Mouse (Mus musculus): Measurements from ENCODE around the gene Scamp1. TPM values are rescaled to one million over a fixed set of nuclear protein-coding genes. Genes with fewer than 3 reads are reported as not detected.

Scamp1 gene
- polyA plus RNA-seq, 1 experiment from 2014 or later, result 28.8 TPM

- DNase-seq, result no peak
Observed at GRCm38 (mm10) chr13:94208892-94209291, 76.8 kb downstream of the Scamp1 start.

GRCm38 (mm10) chr13:94207973-94208372 lies 77.7 kb downstream of the Scamp1 start:
- Histone ChIP-seq H3K27ac (ENCODE audit: low read depth) (no peak overlapping the region), H3K36me3 (ENCODE audit: insufficient read depth) (peaks cover 7% of the 10 kb centered on the region; the same call in 1 of the 2 replicates), H3K4me3 (ENCODE audit: low read depth, low read length) (no peak overlapping the region), H3K27me3 (ENCODE audit: insufficient read depth, low read length) (no peaks in the 10 kb centered on the region), H3K4me2 (no peak overlapping the region), H3K4me1 (ENCODE audit: insufficient read depth) (peaks cover 3% of the 10 kb centered on the region; the same call in 1 of the 2 replicates), H3K9ac (no peak overlapping the region), H3K9me3 (ENCODE audit: low read depth, low read length) (no peaks in the 10 kb centered on the region)
- no peak for TF ChIP-seq CTCF (IDR thresholded peaks at IDR 0.05; ENCODE audit: low read depth)
- 92% methylated on average over 16 of the region's 16 CpGs for WGBS
- ATAC-seq (ENCODE audit: insufficient read depth) (no peak), DNase-seq (no peak)

More at GRCm38 (mm10) chr13:94208892-94209291, 76.8 kb downstream of the Scamp1 start:
- ATAC-seq (ENCODE audit: insufficient read depth), result no peak
- Histone ChIP-seq H3K27ac (ENCODE audit: low read depth) (no peak overlapping the region), H3K36me3 (ENCODE audit: insufficient read depth) (peaks cover 7% of the 10 kb centered on the region; the same call in 1 of the 2 replicates), H3K9me3 (ENCODE audit: low read depth, low read length) (no peaks in the 10 kb centered on the region), H3K4me2 (no peak overlapping the region), H3K9ac (no peak overlapping the region), H3K4me3 (ENCODE audit: low read depth, low read length) (no peak overlapping the region), H3K4me1 (ENCODE audit: insufficient read depth) (peaks cover 3% of the 10 kb centered on the region; the same call in 1 of the 2 replicates), H3K27me3 (ENCODE audit: insufficient read depth, low read length) (no peaks in the 10 kb centered on the region)
- TF ChIP-seq CTCF (IDR thresholded peaks at IDR 0.05; ENCODE audit: low read depth), result peak; percentile 57

DNA sequence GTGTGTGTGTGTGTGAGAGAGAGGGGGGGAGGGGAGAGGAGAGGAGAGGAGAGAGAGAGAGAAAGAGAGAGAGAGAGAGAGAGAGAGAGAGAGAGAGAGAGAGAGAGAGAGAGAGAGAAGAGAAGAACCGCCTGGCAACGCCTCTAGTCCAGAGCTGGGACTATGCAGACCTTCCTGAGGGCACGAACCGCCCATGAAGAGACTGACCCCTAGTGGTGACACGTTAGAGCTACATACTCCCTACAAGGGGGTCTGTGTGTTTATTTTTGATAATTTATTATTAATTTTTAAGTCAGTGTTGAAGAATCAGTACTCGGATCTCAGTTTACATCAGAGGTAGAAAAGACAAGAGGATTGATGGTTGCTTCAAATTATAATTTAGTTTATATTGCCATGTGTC lies 80.4 kb downstream of the Scamp1 start:
- no peak overlapping the region for H3K9ac ChIP-seq
- H3K27ac ChIP-seq (ENCODE audit: low read depth), result no peak overlapping the region
- H3K4me1 ChIP-seq (ENCODE audit: insufficient read depth), result no peaks in the 10 kb centered on the region; the same call in 1 of the 2 replicates
- WGBS, result 6% methylated on average over 6 of the region's 6 CpGs
- no peak overlapping the region for H3K4me3 ChIP-seq (ENCODE audit: low read depth, low read length)
- H3K4me2 ChIP-seq, result no peak overlapping the region
- H3K27me3 ChIP-seq (ENCODE audit: insufficient read depth, low read length), result no peaks in the 10 kb centered on the region
- peaks cover 7% of the 10 kb centered on the region; the same call in 1 of the 2 replicates for H3K36me3 ChIP-seq (ENCODE audit: insufficient read depth)
- peak; percentile 89 for TF ChIP-seq CTCF (IDR thresholded peaks at IDR 0.05; ENCODE audit: low read depth)
- DNase-seq, result peak; percentile 88
- ATAC-seq (ENCODE audit: insufficient read depth), result peak; percentile 86
- H3K9me3 ChIP-seq (ENCODE audit: low read depth, low read length), result no peaks in the 10 kb centered on the region

- WGBS, result 38% methylated on average over 8 of the region's 8 CpGs
- no peaks in the 10 kb centered on the region for H3K27me3 ChIP-seq (ENCODE audit: insufficient read depth, low read length)
- H3K4me1 ChIP-seq (ENCODE audit: insufficient read depth), result no peaks in the 10 kb centered on the region; the same call in 1 of the 2 replicates
- H3K9me3 ChIP-seq (ENCODE audit: low read depth, low read length), result no peaks in the 10 kb centered on the region
- H3K27ac ChIP-seq (ENCODE audit: low read depth), result no peak overlapping the region
- DNase-seq, result no peak
- no peak for TF ChIP-seq CTCF (IDR thresholded peaks at IDR 0.05; ENCODE audit: low read depth)
- no peak overlapping the region for H3K9ac ChIP-seq
- ATAC-seq (ENCODE audit: insufficient read depth), result no peak
- no peak overlapping the region for H3K4me2 ChIP-seq
- H3K36me3 ChIP-seq (ENCODE audit: insufficient read depth), result peaks cover 22% of the 10 kb centered on the region
- no peak overlapping the region for H3K4me3 ChIP-seq (ENCODE audit: low read depth, low read length)
Observed at GRCm38 (mm10) chr13:94199829-94200228, 85.8 kb downstream of the Scamp1 start.

DNA sequence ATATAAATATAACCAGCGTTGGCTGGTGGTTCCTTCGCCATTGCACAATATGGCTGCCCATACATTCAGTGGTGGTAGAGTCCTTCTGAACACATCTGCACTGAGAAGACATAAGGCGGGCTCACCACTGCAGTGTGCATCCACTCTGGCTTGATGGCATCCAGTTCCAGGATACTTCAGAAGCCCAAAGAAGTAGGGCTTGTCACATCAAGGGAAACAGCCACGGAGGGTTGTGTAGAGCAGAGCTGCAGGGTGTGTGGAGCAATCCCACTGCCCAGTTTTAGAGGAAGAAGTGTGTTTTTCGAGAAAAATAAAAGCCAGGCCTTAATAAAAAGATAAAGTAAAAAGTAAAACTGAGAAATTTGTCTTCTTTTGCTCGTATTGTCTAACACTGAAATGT lies 87.0 kb downstream of the Scamp1 start:
- DNase-seq (no peak), ATAC-seq (ENCODE audit: insufficient read depth) (no peak)
- H3K9me3 ChIP-seq (ENCODE audit: low read depth, low read length), result no peaks in the 10 kb centered on the region
- WGBS, result 79% methylated on average over 6 of the region's 6 CpGs
- no peak overlapping the region for H3K4me3 ChIP-seq (ENCODE audit: low read depth, low read length)
- no peak overlapping the region for H3K9ac ChIP-seq
- no peaks in the 10 kb centered on the region; the same call in 1 of the 2 replicates for H3K4me1 ChIP-seq (ENCODE audit: insufficient read depth)
- no peak for TF ChIP-seq CTCF (IDR thresholded peaks at IDR 0.05; ENCODE audit: low read depth)
- H3K36me3 ChIP-seq (ENCODE audit: insufficient read depth), result peaks cover 31% of the 10 kb centered on the region
- H3K27ac ChIP-seq (ENCODE audit: low read depth), result no peak overlapping the region
- no peak overlapping the region for H3K4me2 ChIP-seq
- H3K27me3 ChIP-seq (ENCODE audit: insufficient read depth, low read length), result no peaks in the 10 kb centered on the region

- Histone ChIP-seq H3K27me3 (ENCODE audit: insufficient read depth, low read length) (no peaks in the 10 kb centered on the region), H3K27ac (ENCODE audit: low read depth) (no peak overlapping the region), H3K4me1 (ENCODE audit: insufficient read depth) (no peaks in the 10 kb centered on the region), H3K4me3 (ENCODE audit: low read depth, low read length) (no peak overlapping the region), H3K36me3 (ENCODE audit: insufficient read depth) (peaks cover 44% of the 10 kb centered on the region), H3K9me3 (ENCODE audit: low read depth, low read length) (no peaks in the 10 kb centered on the region), H3K9ac (no peak overlapping the region), H3K4me2 (no peak overlapping the region)
- DNase-seq (no peak), ATAC-seq (ENCODE audit: insufficient read depth) (no peak)
- no peak for TF ChIP-seq CTCF (IDR thresholded peaks at IDR 0.05; ENCODE audit: low read depth)
- 86% methylated on average over 4 of the region's 4 CpGs for WGBS
Observed at GRCm38 (mm10) chr13:94193227-94193626, 92.4 kb downstream of the Scamp1 start.

DNA sequence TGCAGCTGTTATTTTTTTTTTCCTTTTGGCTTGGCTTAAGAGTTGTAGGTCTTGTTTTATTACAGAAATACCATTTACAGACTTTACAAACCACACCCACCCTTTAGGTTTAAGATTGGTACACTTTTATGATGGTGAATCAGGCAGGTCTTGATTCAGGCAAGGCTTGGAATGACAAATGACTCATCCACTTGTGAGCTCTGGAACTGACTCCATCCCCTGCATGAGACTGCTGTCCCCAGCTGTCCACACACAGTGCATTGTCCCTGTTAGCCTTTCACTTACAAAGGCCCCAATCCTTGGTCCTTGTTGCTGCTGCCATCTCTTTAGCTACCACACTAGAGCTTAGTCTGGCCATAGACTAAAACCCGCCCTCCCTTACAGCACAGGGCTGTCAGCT lies 95.3 kb downstream of the Scamp1 start:
- ATAC-seq (ENCODE audit: insufficient read depth) (no peak), DNase-seq (no peak)

More for the DNA sequence above, 95.3 kb downstream of the Scamp1 start:
- H3K4me1 ChIP-seq (ENCODE audit: insufficient read depth), result no peaks in the 10 kb centered on the region
- 88% methylated on average over 1 of the region's 1 CpGs for WGBS
- no peak overlapping the region for H3K4me3 ChIP-seq (ENCODE audit: low read depth, low read length)
- H3K27ac ChIP-seq (ENCODE audit: low read depth), result no peak overlapping the region
- H3K4me2 ChIP-seq, result no peak overlapping the region
- H3K9me3 ChIP-seq (ENCODE audit: low read depth, low read length), result no peaks in the 10 kb centered on the region
- no peak overlapping the region for H3K9ac ChIP-seq
- no peaks in the 10 kb centered on the region for H3K27me3 ChIP-seq (ENCODE audit: insufficient read depth, low read length)
- H3K36me3 ChIP-seq (ENCODE audit: insufficient read depth), result peaks cover 25% of the 10 kb centered on the region
- TF ChIP-seq CTCF (IDR thresholded peaks at IDR 0.05; ENCODE audit: low read depth), result no peak

Data from lung, embryonic 14.5 days (tissue).